Mouse (Mus musculus) limb, embryonic 11.5 days (tissue): ENCODE measurements around the gene Fnip1. TPM values are rescaled to one million over a fixed set of nuclear protein-coding genes. Genes with fewer than 3 reads are reported as not detected.
A peak's percentile ranks its signal among the peaks of the same experiment; 100 is the strongest.
"Not testable (repeated sequence)": the region's sequence is repeated elsewhere in the genome, so short reads cannot be mapped to it uniquely, and the experiment has no call there.

Experiments
- ATAC-seq: fragments of 200-750 bp; cut with Nextera tagmentation; 2 replicates; pipeline ENCODE4 v1.8.0; 2017; ENCODE audit warnings: low read depth; ENCODE audit not compliant: insufficient number of reproducible peaks, low FRiP score, low TSS enrichment
- DNase-seq: peaks from one replicate; pipeline ENCODE4 v3.0.0-alpha.2; 2015; ENCODE audit warnings: low spot score
- H3K27ac ChIP-seq: fragments of 300-500 bp; sonication (generic); replicated peaks from 2 replicates; pipeline ENCODE4 v1.5.1; 2014; ENCODE audit warnings: low read depth, mild to moderate bottlenecking, low read length
- H3K27me3 ChIP-seq: fragments of 300-500 bp; sonication (generic); 2 replicates; pipeline ENCODE4 v1.6.1; 2014; ENCODE audit warnings: mild to moderate bottlenecking, low read length, mixed read lengths; ENCODE audit not compliant: control insufficient read depth, insufficient read depth
- H3K36me3 ChIP-seq: fragments of 300-500 bp; sonication (generic); 2 replicates; pipeline ENCODE4 v1.6.1; 2014; ENCODE audit warnings: mild to moderate bottlenecking, low read length, moderate library complexity, mixed read lengths; ENCODE audit not compliant: control insufficient read depth, insufficient read depth
- H3K4me1 ChIP-seq: fragments of 300-500 bp; sonication (generic); 2 replicates; pipeline ENCODE4 v1.6.1; 2014; ENCODE audit warnings: low read length, mixed read lengths; ENCODE audit not compliant: control insufficient read depth, insufficient read depth
- H3K4me2 ChIP-seq: fragments of 300-500 bp; sonication (generic); 2 replicates; pipeline ENCODE4 v1.6.1; 2014; ENCODE audit warnings: low read depth, mild to moderate bottlenecking, moderate library complexity; ENCODE audit not compliant: severe bottlenecking
- H3K4me3 ChIP-seq: fragments of 300-500 bp; sonication (generic); 2 replicates; pipeline ENCODE4 v1.5.1; 2014; ENCODE audit warnings: low read depth, low read length
- H3K9ac ChIP-seq: fragments of 300-500 bp; sonication (generic); 2 replicates; pipeline ENCODE4 v1.6.1; 2014; ENCODE audit warnings: mild to moderate bottlenecking, low read length
- H3K9me3 ChIP-seq: fragments of 300-500 bp; sonication (generic); 2 replicates; pipeline ENCODE4 v1.6.1; 2016; ENCODE audit warnings: low read length; ENCODE audit not compliant: control insufficient read depth
- WGBS: fragments of 180-500 bp; shearing (Covaris S2); extraction: QIAGEN DNeasy Blood & Tissue Kit; methylation state at CpG from one replicate; pipeline ENCODE4 v1.1.7; 2014; 5-methylcytosine and 5-hydroxymethylcytosine counted together
- polyA plus RNA-seq: library from polyadenylated mRNA; unstranded; fragments of >200 nt; fragmentation: Nextera tagmentation; extraction: Ambion mirVana; gene quantifications from 2 replicates; pipeline ENCODE4 v1.2.1, GENCODE M21; 2014

Fnip1 gene
- 12.1 and 13.6 TPM in 2 replicates for polyA plus RNA-seq

GRCm38 (mm10) chr11:54437823-54438337, at the start of gene Fnip1:
Fnip1 (plus strand) TSS chr11:54438199.
- Histone ChIP-seq H3K27ac (peak within 1 kb of the TSS; percentile 73; the same call in 1 of the 2 replicates), H3K9ac (peak within 1 kb of the TSS; percentile 87), H3K4me1 (peaks cover 6% of the 10 kb centered on the region; the same call in 1 of the 2 replicates), H3K4me2 (peak within 1 kb of the TSS; percentile 70), H3K27me3 (no peaks in the 10 kb centered on the region), H3K36me3 (no peaks in the 10 kb centered on the region), H3K9me3 (no peaks in the 10 kb centered on the region), H3K4me3 (peak within 1 kb of the TSS; percentile 89)
- peak; percentile 96 for DNase-seq
- peak; percentile 95 for ATAC-seq
- under 1% methylated on average over 47 of the region's 47 CpGs for WGBS

- H3K36me3 ChIP-seq = no peaks in the 10 kb centered on the region
- no peak overlapping the region for H3K4me2 ChIP-seq
- no peak for ATAC-seq
- H3K9me3 ChIP-seq = no peaks in the 10 kb centered on the region
- 81% methylated on average over 8 of the region's 8 CpGs for WGBS
- H3K27me3 ChIP-seq = no peaks in the 10 kb centered on the region
- H3K9ac ChIP-seq = no peak overlapping the region
- no peak for DNase-seq
- no peak overlapping the region for H3K27ac ChIP-seq
- H3K4me1 ChIP-seq = no peaks in the 10 kb centered on the region
- no peak overlapping the region for H3K4me3 ChIP-seq
These were observed 47.6 kb upstream of the Fnip1 start for GRCm38 (mm10) chr11:54390386-54390785.

- no peaks in the 10 kb centered on the region for H3K4me1 ChIP-seq
- no peak overlapping the region for H3K9ac ChIP-seq
- DNase-seq (no peak), ATAC-seq (no peak)
- 84% methylated on average over 4 of the region's 4 CpGs for WGBS
- H3K27me3 ChIP-seq = no peaks in the 10 kb centered on the region
- H3K27ac ChIP-seq = no peak overlapping the region
- no peaks in the 10 kb centered on the region for H3K9me3 ChIP-seq
- H3K4me3 ChIP-seq = no peak overlapping the region
- H3K4me2 ChIP-seq = no peak overlapping the region
- no peaks in the 10 kb centered on the region for H3K36me3 ChIP-seq
These were observed 46.7 kb upstream of the Fnip1 start for GRCm38 (mm10) chr11:54391326-54391725.

- no peak for ATAC-seq
- no peak overlapping the region for H3K27ac ChIP-seq
- H3K36me3 ChIP-seq = no peaks in the 10 kb centered on the region
- H3K4me2 ChIP-seq = no peak overlapping the region
- DNase-seq = no peak
- no peaks in the 10 kb centered on the region for H3K4me1 ChIP-seq
- no peak overlapping the region for H3K9ac ChIP-seq
- no peaks in the 10 kb centered on the region for H3K9me3 ChIP-seq
- WGBS = 83% methylated on average over 1 of the region's 1 CpGs
- no peak overlapping the region for H3K4me3 ChIP-seq
- no peaks in the 10 kb centered on the region for H3K27me3 ChIP-seq
These were observed 41.3 kb upstream of the Fnip1 start for GRCm38 (mm10) chr11:54396686-54397085.

GRCm38 (mm10) chr11:54398058-54398457, 39.9 kb upstream of the Fnip1 start:
- 86% methylated on average over 4 of the region's 4 CpGs for WGBS
- no peak for DNase-seq
- H3K4me2 ChIP-seq = no peak overlapping the region
- no peak overlapping the region for H3K4me3 ChIP-seq
- no peak overlapping the region for H3K27ac ChIP-seq
- H3K4me1 ChIP-seq = no peaks in the 10 kb centered on the region
- no peaks in the 10 kb centered on the region for H3K36me3 ChIP-seq
- no peak for ATAC-seq
- H3K27me3 ChIP-seq = no peaks in the 10 kb centered on the region
- H3K9me3 ChIP-seq = no peaks in the 10 kb centered on the region
- H3K9ac ChIP-seq = no peak overlapping the region

- H3K9ac ChIP-seq, H3K4me3 ChIP-seq, H3K9me3 ChIP-seq, H3K4me1 ChIP-seq, ATAC-seq, H3K27ac ChIP-seq, H3K27me3 ChIP-seq, H3K4me2 ChIP-seq, H3K36me3 ChIP-seq, DNase-seq: not testable (repeated sequence)
- 93% methylated on average over 20 of the region's 20 CpGs for WGBS
These were observed 37.2 kb upstream of the Fnip1 start for GRCm38 (mm10) chr11:54400803-54401202.

- 81% methylated on average over 4 of the region's 4 CpGs for WGBS
- DNase-seq (no peak), ATAC-seq (no peak)
- no peak overlapping the region for H3K27ac ChIP-seq
- H3K9ac ChIP-seq = no peak overlapping the region
- no peaks in the 10 kb centered on the region for H3K4me1 ChIP-seq
- no peaks in the 10 kb centered on the region for H3K27me3 ChIP-seq
- H3K9me3 ChIP-seq = no peaks in the 10 kb centered on the region
- H3K4me2 ChIP-seq = no peak overlapping the region
- H3K4me3 ChIP-seq = no peak overlapping the region
- H3K36me3 ChIP-seq = no peaks in the 10 kb centered on the region
These were observed 33.1 kb upstream of the Fnip1 start for GRCm38 (mm10) chr11:54404885-54405284.

GRCm38 (mm10) chr11:54406930-54407546, 31.0 kb upstream of the Fnip1 start:
- no peaks in the 10 kb centered on the region for H3K36me3 ChIP-seq
- no peak overlapping the region for H3K4me2 ChIP-seq
- ATAC-seq (no peak), DNase-seq (no peak)
- no peaks in the 10 kb centered on the region for H3K9me3 ChIP-seq
- H3K4me1 ChIP-seq = no peaks in the 10 kb centered on the region
- WGBS = 80% methylated on average over 4 of the region's 4 CpGs
- no peak overlapping the region for H3K4me3 ChIP-seq
- no peak overlapping the region for H3K27ac ChIP-seq
- H3K27me3 ChIP-seq = no peaks in the 10 kb centered on the region
- no peak overlapping the region for H3K9ac ChIP-seq

GRCm38 (mm10) chr11:54410612-54411011, 27.4 kb upstream of the Fnip1 start:
- Histone ChIP-seq H3K27ac (no peak overlapping the region), H3K9ac (no peak overlapping the region), H3K9me3 (no peaks in the 10 kb centered on the region), H3K4me1 (no peaks in the 10 kb centered on the region), H3K27me3 (no peaks in the 10 kb centered on the region), H3K4me3 (no peak overlapping the region), H3K4me2 (no peak overlapping the region), H3K36me3 (no peaks in the 10 kb centered on the region)
- no peak for DNase-seq
- ATAC-seq = no peak
